8 mouse cellular contexts compared by ENCODE assay signal in genomic region chr17:25571453-25571820, GRCm38 (mm10). TPM values are rescaled to one million over a fixed set of nuclear protein-coding genes. Genes with fewer than 3 reads are reported as not detected.
A peak's percentile ranks its signal among the peaks of the same experiment; 100 is the strongest.
DNase-seq lines count a peak whose midpoint lies in the region; ATAC-seq and TF ChIP-seq lines count a peak whose summit lies in the region.

No protein-coding gene starts in this region.

- peak overlapping the region; percentile 40 for H3K4me3 ChIP-seq in kidney, postnatal 0 days (replicated peaks; ENCODE audit: low read depth, low read length)
- peak overlapping the region; percentile 54 for H3K4me3 ChIP-seq in embryonic facial prominence, embryonic 15.5 days (replicated peaks)
- H3K4me3 ChIP-seq in intestine, postnatal 0 days (ENCODE audit: low read depth, low read length), result peak overlapping the region; percentile 47
- peak overlapping the region; percentile 41 for H3K4me3 ChIP-seq in neural tube, embryonic 12.5 days

- no peak for TF ChIP-seq CTCF in kidney, postnatal 0 days (IDR thresholded peaks at IDR 0.05; ENCODE audit: low read depth)
- no peak for TF ChIP-seq CTCF in intestine, postnatal 0 days (IDR thresholded peaks at IDR 0.05; ENCODE audit: low read depth)

- peak overlapping the region; percentile 51 for H3K9ac ChIP-seq in kidney, postnatal 0 days (ENCODE audit: low read depth, low read length)
- no peak overlapping the region for H3K9ac ChIP-seq in embryonic facial prominence, embryonic 15.5 days
- H3K9ac ChIP-seq in intestine, postnatal 0 days (ENCODE audit: low read depth, low read length), result 0 out of 2 replicates have a peak overlapping the region, but pooled peaks have one; percentile 26
- peak overlapping the region; percentile 58 for H3K9ac ChIP-seq in neural tube, embryonic 12.5 days

- WGBS in kidney, postnatal 0 days, result 6% methylated on average over 8 of the region's 8 CpGs
- WGBS in embryonic facial prominence, embryonic 15.5 days, result 6% methylated on average over 8 of the region's 8 CpGs
- 7% methylated on average over 8 of the region's 8 CpGs for WGBS in intestine, postnatal 0 days
- 4% methylated on average over 8 of the region's 8 CpGs for WGBS in neural tube, embryonic 12.5 days

- DNase-seq in kidney, postnatal 0 days (ENCODE audit: low spot score), result no peak
- DNase-seq in kidney, postnatal 4 days, result no peak
- DNase-seq in spleen, postnatal 4 days (ENCODE audit: low spot score in 2 of 2), result no peak
- DNase-seq in urinary bladder, postnatal 25 days (ENCODE audit: low spot score), result no peak
- no peak for DNase-seq in thymus, postnatal 10 days (ENCODE audit: low spot score in 2 of 2)

- H3K4me2 ChIP-seq in kidney, postnatal 0 days (ENCODE audit: low read length), result peak overlapping the region; percentile 94
- peak overlapping the region; percentile 93 for H3K4me2 ChIP-seq in embryonic facial prominence, embryonic 15.5 days (replicated peaks)
- peak overlapping the region; percentile 76 for H3K4me2 ChIP-seq in intestine, postnatal 0 days (replicated peaks; ENCODE audit: low read depth)
- peak overlapping the region; percentile 98 for H3K4me2 ChIP-seq in neural tube, embryonic 12.5 days (replicated peaks)

- H3K27ac ChIP-seq in kidney, postnatal 0 days, result no peak overlapping the region
- no peak overlapping the region for H3K27ac ChIP-seq in embryonic facial prominence, embryonic 15.5 days (replicated peaks)
- no peak overlapping the region for H3K27ac ChIP-seq in intestine, postnatal 0 days (ENCODE audit: low read depth, low read length)
- no peak overlapping the region for H3K27ac ChIP-seq in neural tube, embryonic 12.5 days

- no peaks in the 10 kb centered on the region for H3K9me3 ChIP-seq in kidney, postnatal 0 days (replicated peaks; ENCODE audit: low read length)
- no peaks in the 10 kb centered on the region for H3K9me3 ChIP-seq in embryonic facial prominence, embryonic 15.5 days (replicated peaks)
- no peaks in the 10 kb centered on the region for H3K9me3 ChIP-seq in intestine, postnatal 0 days (ENCODE audit: control insufficient read depth)
- H3K9me3 ChIP-seq in neural tube, embryonic 12.5 days, result no peaks in the 10 kb centered on the region

- no peak for ATAC-seq in kidney, postnatal 0 days (replicated peaks; ENCODE audit: low FRiP score, low read depth)
- no peak for ATAC-seq in embryonic facial prominence, embryonic 15.5 days (ENCODE audit: insufficient number of reproducible peaks, low FRiP score, low TSS enrichment, low read depth)
- no peak for ATAC-seq in intestine, postnatal 0 days
- ATAC-seq in neural tube, embryonic 12.5 days (ENCODE audit: low FRiP score, low read depth), result no peak

- peaks cover 8% of the 10 kb centered on the region; the same call in 1 of the 2 replicates for H3K4me1 ChIP-seq in kidney, postnatal 0 days (replicated peaks; ENCODE audit: insufficient read depth, low read length)
- peaks cover 43% of the 10 kb centered on the region for H3K4me1 ChIP-seq in embryonic facial prominence, embryonic 15.5 days
- H3K4me1 ChIP-seq in intestine, postnatal 0 days (replicated peaks; ENCODE audit: control insufficient read depth, insufficient read depth, low read length), result no peaks in the 10 kb centered on the region
- peaks cover 39% of the 10 kb centered on the region for H3K4me1 ChIP-seq in neural tube, embryonic 12.5 days

- H3K27me3 ChIP-seq in kidney, postnatal 0 days (ENCODE audit: insufficient read depth, low read length), result no peaks in the 10 kb centered on the region
- H3K27me3 ChIP-seq in embryonic facial prominence, embryonic 15.5 days, result peaks cover 36% of the 10 kb centered on the region
- peaks cover 44% of the 10 kb centered on the region for H3K27me3 ChIP-seq in intestine, postnatal 0 days (replicated peaks; ENCODE audit: control insufficient read depth, insufficient read depth, low read length)
- H3K27me3 ChIP-seq in neural tube, embryonic 12.5 days (replicated peaks), result peaks cover 29% of the 10 kb centered on the region

- H3K36me3 ChIP-seq in kidney, postnatal 0 days (ENCODE audit: insufficient read depth, low read length), result no peaks in the 10 kb centered on the region
- H3K36me3 ChIP-seq in embryonic facial prominence, embryonic 15.5 days, result no peaks in the 10 kb centered on the region
- H3K36me3 ChIP-seq in intestine, postnatal 0 days (ENCODE audit: control insufficient read depth, insufficient read depth), result no peaks in the 10 kb centered on the region
- peaks cover 3% of the 10 kb centered on the region; the same call in 1 of the 2 replicates for H3K36me3 ChIP-seq in neural tube, embryonic 12.5 days

RNA-seq across cellular contexts. Expression of gene Sox8, which starts 1.0 kb away (rescaled TPM):
- 1.8 and 2.2 TPM in 2 replicates for polyA plus RNA-seq in kidney, postnatal 0 days (2015; fragmentation: Nextera tagmentation; extraction: Ambion mirVana)
- 13.1 and 13.7 TPM in 2 replicates for polyA plus RNA-seq in embryonic facial prominence, embryonic 15.5 days (2015; fragmentation: Nextera tagmentation; extraction: Ambion mirVana)
- 1.7 and 2.5 TPM in 2 replicates for polyA plus RNA-seq in intestine, postnatal 0 days (2015; fragmentation: Nextera tagmentation; extraction: Ambion mirVana)
- 8.1 and 9.5 TPM in 2 replicates for polyA plus RNA-seq in neural tube, embryonic 12.5 days (2016; fragmentation: Nextera tagmentation; extraction: Ambion mirVana)

RNA-seq across cellular contexts. Expression of gene Lmf1, which starts 7.4 kb away (rescaled TPM):
- polyA plus RNA-seq in kidney, postnatal 0 days (2015; fragmentation: Nextera tagmentation; extraction: Ambion mirVana), result 22.0 and 25.5 TPM in 2 replicates
- polyA plus RNA-seq in embryonic facial prominence, embryonic 15.5 days (2015; fragmentation: Nextera tagmentation; extraction: Ambion mirVana), result 29.0 and 31.4 TPM in 2 replicates
- 16.1 and 16.5 TPM in 2 replicates for polyA plus RNA-seq in intestine, postnatal 0 days (2015; fragmentation: Nextera tagmentation; extraction: Ambion mirVana)
- polyA plus RNA-seq in neural tube, embryonic 12.5 days (2016; fragmentation: Nextera tagmentation; extraction: Ambion mirVana), result 25.2 and 25.8 TPM in 2 replicates
